Mouse (Mus musculus) cerebellum, postnatal 4 days (tissue): ENCODE results near the gene Bcas3.

Experiments used
- DNase-seq, 2 experiments: peaks; one replicate each; pipeline ENCODE4 v3.0.0; 2022; ENCODE audit warnings: low spot score in 2 of 2, mixed read lengths in 1 of 2

The Bcas3 gene

DNA sequence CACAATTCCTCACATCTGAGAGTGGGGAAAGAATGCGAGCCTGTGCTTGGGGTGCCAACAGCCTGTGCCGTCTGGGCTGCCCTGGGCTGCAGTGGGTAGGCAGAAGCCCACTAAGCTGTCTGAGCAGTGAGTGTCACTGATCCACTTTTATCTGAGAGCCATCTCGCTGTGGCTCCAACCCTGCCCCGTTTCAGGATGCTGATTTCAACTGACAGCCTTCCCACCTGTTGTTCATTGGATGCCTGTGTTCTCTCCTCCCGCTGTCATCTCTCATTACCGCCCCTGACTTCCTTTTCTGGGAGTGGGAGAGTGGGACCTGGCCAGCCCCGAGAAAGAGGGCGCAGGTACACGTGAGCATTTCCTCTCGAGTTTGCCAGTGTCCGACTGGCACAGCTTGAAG is 398.2 kb downstream of the Bcas3 start:
- DNase-seq: no peak

DNA sequence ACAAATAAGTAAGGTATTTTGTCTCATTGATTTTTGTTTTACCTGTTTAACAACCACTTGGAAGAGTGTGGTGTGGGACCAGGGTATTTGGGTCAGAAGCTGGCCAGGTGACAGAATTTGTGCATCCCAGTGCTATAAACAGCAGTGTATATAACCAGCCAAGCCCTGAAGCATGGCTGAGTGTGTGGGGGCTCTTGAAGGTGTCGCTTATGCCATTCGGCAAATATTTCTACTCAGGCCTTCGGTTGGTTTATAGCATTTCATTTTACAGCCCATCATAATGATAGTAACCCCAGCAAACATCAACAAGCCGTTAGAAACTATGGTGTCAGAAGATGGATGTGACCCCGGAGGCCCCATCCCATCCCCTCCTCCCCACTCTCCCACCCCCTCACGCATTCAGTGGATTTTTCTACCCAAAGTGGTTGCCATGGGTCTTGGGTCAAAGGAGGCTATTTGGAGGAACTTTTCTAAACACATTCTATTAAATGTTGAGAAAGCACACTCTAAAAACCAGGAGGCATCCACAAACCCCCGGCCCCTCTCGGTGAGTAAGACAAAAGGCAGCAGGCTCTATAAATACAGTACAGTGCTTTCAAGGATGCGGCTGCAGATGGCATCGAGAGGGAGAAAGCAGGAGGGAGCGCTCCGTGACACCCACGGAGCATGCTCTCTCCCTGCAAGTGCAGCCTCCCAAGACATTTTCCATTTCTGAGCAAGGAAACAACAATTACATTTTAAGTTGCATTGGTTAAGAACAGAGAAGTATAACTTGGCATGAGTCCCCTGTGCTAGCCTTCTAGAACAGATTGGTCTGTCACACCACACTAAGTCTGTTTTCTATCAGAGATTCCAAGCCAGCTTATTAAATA is 401.9 kb downstream of the Bcas3 start:
- DNase-seq: no peak

DNA sequence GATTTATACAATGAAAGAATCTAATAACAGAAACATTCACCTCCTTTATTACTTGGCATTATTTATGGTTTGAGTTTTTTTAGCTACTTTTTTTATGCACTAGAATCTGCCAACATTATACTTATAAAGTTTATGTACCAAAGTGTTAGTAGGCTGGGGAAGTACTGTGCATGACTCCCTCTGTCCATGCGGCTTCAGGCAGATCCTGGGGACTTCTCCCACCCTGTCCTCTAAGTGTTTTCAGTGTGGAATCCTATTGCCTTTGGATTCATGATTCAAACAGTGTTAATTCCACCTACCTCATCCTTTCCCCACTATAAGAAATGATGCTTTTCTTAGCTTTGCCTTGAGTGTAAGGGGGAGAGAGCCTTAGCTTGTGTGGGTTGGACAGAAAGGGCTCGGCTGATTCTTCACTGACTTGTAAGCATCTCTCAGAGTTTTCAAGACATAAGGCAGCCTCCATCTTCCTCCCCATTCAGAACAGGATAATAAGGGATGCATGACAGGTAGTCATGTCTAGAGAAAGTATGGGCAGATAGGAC is 402.6 kb downstream of the Bcas3 start:
- no peak for DNase-seq

DNA sequence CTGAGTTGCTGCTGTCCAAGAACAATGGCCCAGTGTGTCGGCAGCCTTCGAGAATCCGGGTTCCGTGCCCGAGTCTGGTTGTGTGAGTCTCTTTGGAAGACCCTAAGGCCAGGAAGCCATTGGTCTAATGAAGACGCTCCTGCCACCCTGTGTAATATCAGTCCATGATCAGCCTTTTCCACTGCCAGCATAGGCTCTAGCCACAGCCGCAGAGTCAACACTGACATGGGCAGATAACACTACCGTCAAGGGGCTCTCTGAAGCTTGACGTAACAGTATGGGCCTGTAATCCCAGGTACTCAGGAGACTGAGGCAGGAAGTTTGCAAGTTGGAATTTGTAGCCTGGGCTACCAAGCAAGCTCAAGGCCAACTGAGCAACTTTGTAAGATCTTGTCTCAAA is 405.9 kb downstream of the Bcas3 start:
- no peak for DNase-seq

GRCm38 (mm10) chr11:85759634-85760439 is 406.9 kb downstream of the Bcas3 start:
- DNase-seq: no peak

GRCm38 (mm10) chr11:85760486-85761141 is 407.6 kb downstream of the Bcas3 start:
- DNase-seq: no peak

DNA sequence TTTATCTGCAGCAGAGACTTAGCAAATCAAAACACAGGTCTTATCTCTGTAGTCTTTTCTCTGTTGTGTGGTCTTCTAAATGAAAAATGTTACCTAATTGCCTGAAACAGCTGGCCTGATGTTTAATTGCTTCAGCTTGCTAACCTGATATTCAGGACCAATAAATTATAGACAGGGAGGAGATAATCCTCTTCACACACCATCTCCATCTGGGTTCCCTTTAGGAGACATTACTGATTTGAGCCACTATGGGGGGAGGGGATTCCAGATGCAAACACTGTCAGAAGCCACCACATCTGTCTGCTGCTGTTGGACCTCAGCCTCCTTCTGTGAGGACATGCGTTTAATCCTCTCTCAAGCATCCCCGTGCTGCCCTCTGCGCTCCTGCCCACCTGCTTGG is 408.2 kb downstream of the Bcas3 start:
- DNase-seq: no peak

- no peak for DNase-seq
Observed at GRCm38 (mm10) chr11:85763655-85764054, 410.7 kb downstream of the Bcas3 start.

DNA sequence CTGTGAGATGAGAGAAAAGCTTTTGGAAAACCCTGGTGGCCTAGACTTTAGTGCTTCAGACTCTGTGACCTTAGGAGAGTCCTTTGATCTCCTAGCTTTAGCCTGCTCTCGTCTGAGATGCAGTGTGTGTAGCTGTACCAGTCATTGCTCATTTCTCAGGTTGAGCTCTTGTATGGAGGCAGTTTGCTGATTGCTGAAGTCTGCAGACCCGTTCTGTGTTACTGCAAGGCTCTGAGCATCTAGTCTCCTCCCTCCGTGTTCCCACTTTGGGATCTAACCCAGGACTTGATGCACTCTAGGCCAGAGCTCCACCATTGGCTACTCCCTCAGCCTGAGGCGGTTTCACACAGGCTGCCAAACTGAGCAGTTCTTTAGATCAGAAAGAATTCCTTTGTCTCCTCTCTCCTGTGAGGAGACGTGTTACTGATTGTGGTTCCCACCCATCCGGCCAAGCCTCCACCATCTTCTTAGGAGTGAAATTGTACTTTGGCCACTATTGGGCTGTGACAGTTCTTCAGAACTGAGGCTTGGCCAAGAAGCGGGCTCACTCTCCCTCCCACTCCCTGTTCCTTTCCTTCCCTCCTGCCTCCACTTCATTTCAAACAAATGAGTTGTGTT is 413.2 kb downstream of the Bcas3 start:
- no peak for DNase-seq

DNA sequence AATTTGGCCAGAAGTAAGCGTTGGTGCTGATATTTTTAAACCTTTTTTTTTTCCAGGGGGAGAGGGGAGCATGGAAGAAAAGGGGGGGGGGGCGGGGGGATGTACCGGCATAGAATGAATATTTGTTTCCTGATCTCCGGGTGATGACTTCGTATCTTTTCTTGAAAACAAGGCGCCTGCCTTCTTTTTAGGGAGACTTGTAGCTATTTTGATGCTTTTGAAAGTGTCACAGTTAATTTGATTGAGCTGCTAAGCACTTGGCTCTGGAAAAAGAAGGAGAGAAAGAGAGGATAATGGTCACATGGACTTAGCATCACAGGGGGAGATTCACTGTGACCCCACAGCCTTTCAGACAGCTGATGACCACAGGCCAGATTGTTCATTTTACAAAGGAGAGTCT is 413.8 kb downstream of the Bcas3 start:
- DNase-seq: no peak

DNA sequence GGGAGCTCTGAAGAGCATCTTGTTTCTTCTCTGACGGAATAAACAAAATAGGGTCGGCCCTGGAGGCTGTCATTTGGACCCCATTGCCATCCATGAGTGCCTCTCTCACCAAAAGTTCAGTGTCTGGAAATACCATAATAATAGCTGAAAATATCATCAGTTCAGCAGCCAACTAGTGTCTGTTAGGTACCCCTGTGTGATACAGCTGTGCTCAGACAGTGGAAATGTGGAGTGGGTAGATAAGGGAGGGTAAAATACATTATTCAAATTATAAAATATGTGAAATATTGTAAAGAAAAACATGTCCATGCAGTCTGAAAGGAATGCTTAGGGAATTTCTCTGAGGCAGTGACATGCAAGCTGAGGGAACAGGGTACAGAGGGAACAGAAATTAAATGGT is 416.8 kb downstream of the Bcas3 start:
- no peak for DNase-seq

GRCm38 (mm10) chr11:85773391-85773790 is 420.4 kb downstream of the Bcas3 start:
- no peak for DNase-seq

GRCm38 (mm10) chr11:85774707-85775106 is 421.7 kb downstream of the Bcas3 start:
- no peak for DNase-seq

DNA sequence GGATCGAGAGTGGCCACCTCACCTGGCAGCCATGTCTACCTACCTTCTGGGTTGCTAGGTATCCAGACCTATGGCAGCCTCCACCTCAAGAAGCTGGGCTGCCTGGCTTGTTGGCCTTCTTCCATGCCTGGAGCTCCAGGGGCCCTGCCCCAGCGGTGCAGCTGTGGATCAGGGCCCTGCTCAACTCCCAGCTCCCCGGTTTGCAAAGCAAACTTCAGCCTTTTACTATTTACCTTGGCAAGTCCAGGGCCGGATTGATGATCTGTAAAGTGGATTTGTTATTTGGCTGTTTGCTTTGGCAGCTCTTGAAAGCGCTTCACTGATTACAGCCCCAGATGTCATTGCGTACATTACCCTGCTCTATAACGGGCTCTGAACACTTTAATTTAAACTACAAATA is 422.5 kb downstream of the Bcas3 start:
- no peak for DNase-seq

DNA sequence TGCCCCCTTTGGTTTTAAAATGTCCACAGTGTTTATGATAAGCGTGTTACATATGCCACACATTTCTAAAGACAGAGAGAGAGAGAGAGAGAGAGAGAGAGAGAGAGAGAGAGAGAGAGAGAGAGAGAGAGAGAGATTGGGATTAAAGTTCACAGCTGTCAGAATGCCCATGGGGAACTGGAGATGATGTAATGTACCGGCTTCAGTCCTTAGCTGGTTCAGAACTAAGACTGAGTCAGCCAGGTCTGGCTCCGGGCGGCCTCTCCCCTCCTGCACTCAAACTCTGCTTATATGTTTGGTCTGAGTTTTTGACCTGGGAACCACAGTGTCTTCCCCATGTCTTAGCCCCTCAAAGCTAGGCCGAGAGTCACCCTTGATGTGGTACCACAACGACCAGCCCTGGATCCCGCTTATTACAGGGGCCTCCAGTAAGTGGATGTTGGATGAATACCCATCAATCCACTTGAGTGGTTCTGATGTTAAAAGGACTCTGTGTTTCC is 423.9 kb downstream of the Bcas3 start:
- no peak for DNase-seq

GRCm38 (mm10) chr11:85777950-85778349 is 425.0 kb downstream of the Bcas3 start:
- no peak for DNase-seq

DNA sequence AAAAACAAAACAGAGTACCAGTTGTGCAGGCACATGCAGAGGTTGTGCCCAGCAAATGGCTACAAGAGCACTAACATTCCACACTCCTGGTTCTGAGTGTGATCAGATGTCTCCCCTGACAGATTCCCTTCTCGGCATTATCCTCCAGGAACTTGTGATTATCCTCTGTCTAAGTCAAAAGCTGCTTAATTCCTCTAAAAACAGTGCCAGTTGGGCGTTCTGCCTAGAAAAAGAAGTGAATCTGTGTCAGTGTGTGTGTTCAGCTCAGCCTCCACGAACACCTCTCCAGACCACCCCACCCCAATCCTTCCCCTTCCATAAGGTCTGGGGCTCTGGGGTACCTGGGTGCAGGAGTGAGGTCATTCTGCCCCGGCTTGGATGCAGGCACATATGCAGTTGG is 427.3 kb downstream of the Bcas3 start:
- DNase-seq: no peak

- DNase-seq: no peak
Observed at GRCm38 (mm10) chr11:85786113-85786718, 433.2 kb downstream of the Bcas3 start.

DNA sequence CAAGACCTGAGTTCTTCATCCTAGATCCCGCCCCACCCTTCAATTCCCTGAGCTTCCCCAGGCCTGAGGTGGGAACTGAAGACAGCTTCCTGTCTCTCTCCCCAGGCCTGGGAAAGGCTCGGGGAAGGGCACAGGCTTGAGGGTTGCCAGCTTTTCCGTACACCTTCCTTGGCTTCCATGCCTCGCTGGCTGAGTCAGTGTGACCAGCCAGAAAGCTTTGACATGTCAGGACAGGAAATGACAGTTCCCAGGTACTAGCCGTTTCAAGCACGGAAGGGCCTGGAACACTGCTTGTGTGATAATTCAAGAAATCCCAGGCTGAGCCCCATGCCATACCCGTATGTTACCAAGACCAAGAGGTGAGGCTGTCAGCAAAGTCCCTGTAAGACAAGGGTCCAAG is 436.8 kb downstream of the Bcas3 start:
- DNase-seq: no peak

- no peak for DNase-seq
Observed at GRCm38 (mm10) chr11:85790267-85790666, 437.3 kb downstream of the Bcas3 start.

DNA sequence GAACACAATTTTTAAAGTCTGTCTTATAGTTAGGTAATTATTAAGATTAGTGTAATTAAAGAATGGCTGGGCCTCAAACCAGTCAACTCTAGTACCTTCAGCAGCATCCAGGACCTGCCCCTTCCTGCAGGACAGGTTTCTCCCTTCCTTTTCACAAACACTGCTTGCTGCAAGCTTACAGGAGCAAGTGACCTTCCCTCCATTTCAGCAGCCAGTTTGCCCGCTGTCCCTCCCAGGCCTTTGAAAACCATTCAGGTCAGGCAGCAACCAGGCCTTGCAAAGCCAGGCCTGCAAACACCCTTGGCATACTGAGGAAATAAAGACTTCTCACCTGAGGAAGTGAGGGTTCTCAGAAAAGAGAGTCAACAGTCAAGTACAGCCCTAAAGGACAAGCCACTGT is 438.2 kb downstream of the Bcas3 start:
- DNase-seq: no peak
